13 mouse cellular contexts compared by ENCODE assay signal in the genomic region with DNA sequence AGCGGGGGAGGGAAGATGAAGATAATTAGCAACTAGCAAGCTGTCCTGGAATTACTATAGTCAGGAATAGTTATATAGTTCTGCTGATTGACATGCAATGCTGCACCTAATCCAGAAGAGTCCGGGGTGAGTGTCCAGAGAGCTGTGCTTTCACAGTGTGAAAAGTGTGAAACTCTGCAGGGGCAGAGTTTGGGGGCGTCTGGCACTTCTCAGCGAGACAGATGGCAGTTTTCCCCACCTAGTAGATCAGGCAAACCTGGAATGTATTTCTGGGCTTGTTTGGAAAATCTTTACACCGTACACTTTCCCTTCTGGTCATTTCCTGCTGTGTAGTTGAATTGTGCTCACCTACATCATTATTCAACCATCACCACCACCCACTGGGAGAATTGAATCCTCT.
"Had no signal": no experiment of that assay in that cellular context is flagged by ENCODE, and none has a peak within 500 bp of the region (broad histone marks: within the 10 kb centered on the region; RNA-seq: fewer than 3 reads in every experiment).

No protein-coding gene starts in this region.

- H3K4me1 ChIP-seq: kidney, embryonic 15.5 days; liver, embryonic 12.5 days; midbrain, embryonic 15.5 days; stomach, embryonic 15.5 days had no signal

- H3K27me3 ChIP-seq: kidney, embryonic 15.5 days; limb, embryonic 13.5 days; liver, embryonic 12.5 days; midbrain, embryonic 15.5 days; stomach, embryonic 15.5 days had no signal

- H3K4me2 ChIP-seq: kidney, embryonic 15.5 days; limb, embryonic 13.5 days; liver, embryonic 12.5 days; lung, embryonic 14.5 days; midbrain, embryonic 15.5 days; stomach, embryonic 15.5 days had no signal

- H3K36me3 ChIP-seq: kidney, embryonic 15.5 days; liver, embryonic 12.5 days; midbrain, embryonic 10.5 days; midbrain, embryonic 15.5 days; stomach, embryonic 15.5 days had no signal

- H3K4me3 ChIP-seq: kidney, embryonic 15.5 days; left cerebral cortex, adult 2 months; limb, embryonic 13.5 days; liver, embryonic 12.5 days; midbrain, embryonic 10.5 days; midbrain, embryonic 15.5 days; stomach, embryonic 15.5 days had no signal

- H3K27ac ChIP-seq: kidney, embryonic 15.5 days; left cerebral cortex, adult 2 months; limb, embryonic 13.5 days; liver, embryonic 12.5 days; midbrain, embryonic 10.5 days; midbrain, embryonic 15.5 days; stomach, embryonic 15.5 days had no signal

- H3K9me3 ChIP-seq: kidney, embryonic 15.5 days; limb, embryonic 13.5 days; liver, embryonic 12.5 days; midbrain, embryonic 10.5 days; midbrain, embryonic 15.5 days; stomach, embryonic 15.5 days had no signal

- DNase-seq: kidney, postnatal 14 days; lung, embryonic 14.5 days; lung, postnatal 10 days; lung, postnatal 4 days; thymus, adult 2 months; thymus, postnatal 25 days had no signal

- H3K9ac ChIP-seq: kidney, embryonic 15.5 days; limb, embryonic 13.5 days; liver, embryonic 12.5 days; lung, embryonic 14.5 days; midbrain, embryonic 15.5 days; stomach, embryonic 15.5 days had no signal

- ATAC-seq: liver, embryonic 12.5 days; midbrain, embryonic 15.5 days had no signal
